18 mouse cellular contexts compared by ENCODE assay signal in the genomic region with DNA sequence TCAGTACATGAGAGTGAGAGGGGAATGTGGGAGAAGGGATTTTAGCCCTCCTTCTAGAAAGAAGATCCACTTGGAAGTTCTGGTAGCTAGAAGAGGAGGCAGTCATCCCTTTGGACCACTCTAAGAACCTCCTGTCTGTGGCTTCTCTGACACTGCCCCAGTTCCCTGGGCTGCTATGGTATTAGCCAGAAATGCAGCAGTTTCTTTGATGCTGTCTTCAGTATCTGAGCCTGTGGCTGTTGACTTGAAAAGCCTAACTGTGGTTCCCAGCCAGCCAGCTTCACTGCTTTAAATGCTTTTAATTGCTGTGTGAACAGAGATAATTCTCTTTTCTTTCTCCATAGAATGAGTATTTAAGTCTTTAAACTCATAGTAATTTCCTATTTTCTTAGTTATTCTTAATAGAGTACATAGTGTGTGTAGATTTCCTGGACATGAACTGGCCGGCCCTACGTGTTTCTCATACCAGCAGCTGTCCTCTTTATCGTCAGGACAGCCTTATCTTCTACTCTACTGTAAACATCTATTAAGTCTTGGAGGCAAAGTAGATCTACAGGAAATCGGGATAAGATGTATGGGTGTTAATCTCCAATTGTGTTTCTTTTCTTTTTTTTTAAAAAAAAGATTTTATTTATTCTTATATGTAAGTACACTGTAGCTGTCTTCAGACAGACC.
"Had no signal": no experiment of that assay in that cellular context is flagged by ENCODE, and none has a peak within 500 bp of the region (broad histone marks: within the 10 kb centered on the region; RNA-seq: fewer than 3 reads in every experiment).

No protein-coding gene starts in this region.

- H3K27ac ChIP-seq: liver, embryonic 12.5 days; liver, embryonic 14.5 days; midbrain, embryonic 10.5 days; midbrain, embryonic 12.5 days; neural tube, embryonic 13.5 days; neural tube, embryonic 15.5 days had no signal

- DNase-seq: lung, adult 18-20 months; midbrain, embryonic 14.5 days; retina, postnatal 1 day; right cerebral cortex, adult 18-20 months; right cerebral cortex, postnatal 25 days; right cerebral cortex, postnatal 4 days; spleen, adult 18-20 months; thymus, adult 18-20 months; thymus, postnatal 14 days; thymus, postnatal 36 days had no signal

- H3K4me2 ChIP-seq: liver, embryonic 12.5 days; midbrain, embryonic 12.5 days; neural tube, embryonic 13.5 days; neural tube, embryonic 15.5 days had no signal

- H3K27me3 ChIP-seq: liver, embryonic 12.5 days; midbrain, embryonic 12.5 days; neural tube, embryonic 13.5 days; neural tube, embryonic 15.5 days had no signal

- H3K4me1 ChIP-seq: liver, embryonic 12.5 days; midbrain, embryonic 10.5 days; midbrain, embryonic 12.5 days; neural tube, embryonic 13.5 days; neural tube, embryonic 15.5 days had no signal

- H3K4me3 ChIP-seq: liver, embryonic 12.5 days; midbrain, embryonic 10.5 days; midbrain, embryonic 12.5 days; myocyte; neural tube, embryonic 13.5 days; neural tube, embryonic 15.5 days had no signal

- ATAC-seq: liver, embryonic 12.5 days; midbrain, embryonic 16.5 days had no signal

- H3K9ac ChIP-seq: liver, embryonic 12.5 days; liver, embryonic 14.5 days; midbrain, embryonic 12.5 days; neural tube, embryonic 13.5 days; neural tube, embryonic 15.5 days had no signal

- H3K9me3 ChIP-seq: liver, embryonic 12.5 days; midbrain, embryonic 10.5 days; midbrain, embryonic 12.5 days; neural tube, embryonic 13.5 days; neural tube, embryonic 15.5 days had no signal
